Mouse (Mus musculus) embryonic fibroblast, embryonic 13.5 days (primary cell): ENCODE results near the gene Slamf9.

Source experiments
- CTCF ChIP-seq: IDR thresholded peaks from 2 replicates; pipeline ENCODE4 v1.5.1; 2011; ENCODE audit warnings: mild to moderate bottlenecking, control low read depth, low read length, moderate library complexity, borderline replicate concordance; ENCODE audit not compliant: insufficient read depth
- POLR2A ChIP-seq: IDR thresholded peaks from 2 replicates; pipeline ENCODE4 v1.6.1; 2011; ENCODE audit warnings: low read depth, mild to moderate bottlenecking, control low read depth, low read length, moderate library complexity

DNA sequence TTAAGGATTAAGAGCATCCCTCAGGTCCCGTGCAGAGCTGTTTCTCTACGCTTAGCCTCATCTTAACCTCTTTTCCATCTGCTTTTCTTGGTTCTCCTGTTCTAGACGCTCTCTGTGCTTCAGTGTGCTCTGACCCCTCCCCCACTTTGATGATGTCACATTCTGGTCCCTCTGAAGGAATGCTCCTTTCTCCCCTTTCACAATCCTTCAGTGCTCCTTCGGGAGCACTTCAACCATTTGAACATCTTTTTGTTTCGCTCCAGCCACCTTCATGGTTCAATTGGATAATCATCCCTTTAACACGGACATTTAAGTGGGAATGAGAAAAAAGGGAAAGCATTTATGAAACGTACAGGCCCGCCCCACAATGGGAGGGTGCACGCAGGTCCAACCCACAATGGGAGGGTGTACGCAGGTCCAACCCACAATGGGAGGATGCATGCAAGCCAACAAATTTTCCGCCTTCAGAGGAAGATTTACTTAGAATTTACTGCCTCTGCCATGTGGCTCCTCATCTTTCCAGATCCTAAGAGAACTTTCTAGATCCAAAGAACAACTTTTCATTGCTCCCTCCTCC is 6.8 kb upstream of the Slamf9 start:
- TF ChIP-seq CTCF = no peak
- no peak for TF ChIP-seq POLR2A
